Mouse (Mus musculus) Patski (cell line): ENCODE measurements at regions not wholly inside any gene's neighbourhood (a gene's known extent, or its start where the extent isn't known, plus 50 kb on each side); places are given as distances from the start of the nearest gene placed in this dataset.
A peak's percentile ranks its signal among the peaks of the same experiment; 100 is the strongest.

Experiments
- ATAC-seq: fragments of 100-300 bp; one replicate; pipeline ENCODE4 v1.8.0; 2021
- CTCF ChIA-PET: fragments of 350-600 bp; sonication (Branson Sonifier 250); formaldehyde crosslinking; loops from one replicate; lab custom pipeline; 2022; ENCODE audit warnings: inconsistent platforms; lab: Charles Lee
- POLR2A ChIA-PET: fragments of 350-600 bp; sonication (Branson Sonifier 250); formaldehyde crosslinking; loops from one replicate; lab custom pipeline; 2022; ENCODE audit warnings: antibody characterized with exemption, inconsistent platforms; lab: Charles Lee
- DNase-seq: peaks from one replicate; pipeline ENCODE4 v3.0.0-alpha.2; 2011; ENCODE audit warnings: low read depth, low spot score
- H3K27me3 ChIP-seq: fragments of 371-371 bp; one replicate; pipeline ENCODE4 v1.5.1; 2021
- CTCF ChIP-seq: fragments of 100-300 bp; IDR thresholded peaks from one replicate; pipeline ENCODE4 v1.5.1; 2021
- in situ Hi-C: fragments of 300-500 bp; cut with MboI; formaldehyde crosslinking; loops from 3 replicates; pipeline ENCODE4 v1.11.1; 2018; ENCODE audit warnings: low pct_unique_long_range_greater_than_20kb, mixed read lengths

DNA sequence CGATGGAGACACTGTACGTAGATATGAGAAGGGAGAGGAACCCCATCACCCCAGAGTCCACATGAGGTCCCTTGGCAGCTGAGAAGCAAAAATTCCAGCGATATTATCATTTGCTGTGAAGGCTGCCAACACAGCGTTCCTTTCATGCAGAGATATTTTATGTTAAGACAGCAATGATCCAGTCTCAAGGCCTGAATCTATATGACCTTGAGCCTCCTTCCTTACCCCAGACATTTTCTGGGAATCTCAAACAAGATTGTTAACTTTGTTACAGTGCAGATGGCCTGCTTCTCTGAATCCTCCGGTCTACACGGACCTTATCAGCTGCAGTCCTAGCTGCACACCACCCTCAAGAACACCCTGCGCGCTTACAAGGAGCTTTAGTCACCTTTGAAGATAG, 106.1 kb downstream of the Edn3 start:
- ChIA-PET CTCF (no interaction called here), POLR2A (no interaction called here)
- no peak for DNase-seq
- TF ChIP-seq CTCF = no peak
- no peak for ATAC-seq
- H3K27me3 ChIP-seq = no peaks in the 10 kb centered on the region
- in situ Hi-C loops = no loop called here

DNA sequence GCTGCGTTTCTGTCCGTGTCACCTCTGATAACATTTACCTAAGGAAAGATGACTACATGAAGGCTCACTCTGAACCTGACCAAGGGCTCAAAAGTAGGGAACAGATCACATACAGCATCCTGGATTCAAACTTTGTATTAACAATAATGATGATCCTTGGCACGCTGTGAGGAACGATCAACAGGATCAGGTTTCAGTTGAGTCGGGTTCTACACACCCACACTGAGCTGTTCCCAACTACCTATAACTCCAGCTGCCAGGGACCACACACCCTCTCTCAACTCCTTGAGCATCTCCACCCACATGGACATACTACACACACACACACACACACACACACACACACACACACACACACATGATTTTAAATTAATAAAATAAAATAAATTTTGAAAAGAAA, 107.0 kb downstream of the Edn3 start:
- in situ Hi-C loops = no loop called here
- ChIA-PET CTCF (no interaction called here), POLR2A (no interaction called here)
- no peak for TF ChIP-seq CTCF
- H3K27me3 ChIP-seq = no peaks in the 10 kb centered on the region
- DNase-seq = no peak
- ATAC-seq = no peak

DNA sequence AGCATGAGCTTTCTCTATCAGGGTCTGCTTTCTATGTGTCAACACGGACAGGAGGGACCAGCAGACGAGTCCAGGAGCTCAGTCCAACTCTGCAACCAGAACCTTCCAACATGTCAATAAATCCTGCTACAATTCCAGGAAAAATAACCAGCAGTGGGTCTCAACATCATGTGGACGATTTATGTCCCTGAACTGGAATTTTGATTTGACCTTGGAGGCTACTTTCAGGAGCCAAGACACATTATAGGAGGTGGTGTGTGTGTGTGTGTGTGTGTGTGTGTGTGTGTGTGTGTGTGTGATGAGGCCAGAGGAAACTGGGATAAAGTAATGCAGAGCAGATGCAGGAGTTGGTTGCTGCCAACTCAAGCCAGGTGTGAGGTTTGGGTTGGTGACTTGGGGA, 107.8 kb downstream of the Edn3 start:
- ChIA-PET POLR2A (no interaction called here), CTCF (no interaction called here)
- no peak for ATAC-seq
- no peak for DNase-seq
- no peak for TF ChIP-seq CTCF
- H3K27me3 ChIP-seq = no peaks in the 10 kb centered on the region
- in situ Hi-C loops = no loop called here

DNA sequence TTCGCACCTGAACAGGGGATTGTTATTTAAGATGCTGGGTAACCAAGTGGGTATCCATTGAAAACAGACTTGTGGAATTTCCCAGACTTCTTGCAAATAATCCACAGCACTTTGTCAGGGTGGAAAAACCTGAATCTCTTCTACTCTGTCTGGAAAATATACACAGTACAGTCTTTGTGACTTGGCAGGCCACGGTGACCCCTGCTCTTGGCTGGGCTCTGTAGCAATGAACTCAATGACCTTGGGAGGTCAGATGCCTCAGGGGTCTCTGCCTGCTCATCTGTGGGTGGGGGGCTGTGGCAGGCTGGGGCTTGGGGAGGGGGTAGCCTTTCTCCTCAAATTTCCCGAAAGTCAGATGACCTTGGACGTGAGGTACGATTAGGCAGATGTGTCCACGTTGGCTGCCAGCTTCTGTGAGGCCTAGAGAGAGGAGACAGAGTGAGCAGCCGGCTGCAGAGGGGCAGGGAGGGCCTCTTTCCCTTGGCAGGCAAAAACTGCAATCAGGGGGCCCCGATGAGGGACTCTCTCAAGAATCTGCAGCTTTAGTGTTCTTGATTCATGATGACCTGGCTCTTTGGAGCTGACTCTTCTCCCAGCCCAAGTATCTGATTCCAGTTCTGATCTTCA, 108.4 kb downstream of the Edn3 start:
- DNase-seq (no peak), ATAC-seq (no peak)
- in situ Hi-C loops = no loop called here
- ChIA-PET POLR2A (interaction anchor here (0.6 kb wide), 1 partner anchor 428 kb away, joined by 3 read pairs; no protein-coding TSS in a partner anchor), CTCF (no interaction called here)
- no peak for TF ChIP-seq CTCF
- no peaks in the 10 kb centered on the region for H3K27me3 ChIP-seq

- ChIA-PET CTCF (interaction anchor here (2.2 kb wide), 1 partner anchor 12 kb away, joined by 4 read pairs; no protein-coding TSS in a partner anchor), POLR2A (no interaction called here)
- TF ChIP-seq CTCF = peak; percentile 41
- H3K27me3 ChIP-seq = no peaks in the 10 kb centered on the region
- no peak for ATAC-seq
- no peak for DNase-seq
- in situ Hi-C loops = no loop called here
These were observed 109.9 kb downstream of the Edn3 start for GRCm38 (mm10) chr2:174870284-174870683.

- ChIA-PET CTCF (interaction anchor here (2.2 kb wide), 1 partner anchor 13 kb away, joined by 4 read pairs; no protein-coding TSS in a partner anchor), POLR2A (no interaction called here)
- ATAC-seq (no peak), DNase-seq (no peak)
- TF ChIP-seq CTCF = no peak
- no peaks in the 10 kb centered on the region for H3K27me3 ChIP-seq
- in situ Hi-C loops = no loop called here
These were observed 110.8 kb downstream of the Edn3 start for GRCm38 (mm10) chr2:174871225-174871624.

DNA sequence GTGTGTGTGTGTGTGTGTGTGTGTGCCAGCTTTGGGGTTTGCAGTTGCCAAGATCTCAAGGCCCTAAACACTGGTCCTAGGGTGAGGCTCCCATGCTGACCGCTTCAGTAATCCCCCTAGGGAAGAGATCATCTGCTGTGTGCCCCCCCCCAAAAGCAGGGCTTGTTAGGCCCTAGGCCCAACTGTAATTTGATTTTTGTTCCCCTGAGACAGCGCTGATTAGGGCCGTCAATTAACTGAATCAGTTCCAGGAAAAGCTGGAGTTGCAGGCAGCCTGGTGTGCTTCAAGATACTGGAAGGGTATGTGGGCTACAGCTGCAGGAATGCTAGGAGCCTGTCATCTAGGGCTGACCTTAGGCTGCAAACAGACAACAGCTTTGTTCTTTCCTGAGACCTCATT, 111.4 kb downstream of the Edn3 start:
- in situ Hi-C loops = no loop called here
- H3K27me3 ChIP-seq = no peaks in the 10 kb centered on the region
- ChIA-PET CTCF (no interaction called here), POLR2A (no interaction called here)
- no peak for TF ChIP-seq CTCF
- DNase-seq = no peak
- ATAC-seq = no peak

DNA sequence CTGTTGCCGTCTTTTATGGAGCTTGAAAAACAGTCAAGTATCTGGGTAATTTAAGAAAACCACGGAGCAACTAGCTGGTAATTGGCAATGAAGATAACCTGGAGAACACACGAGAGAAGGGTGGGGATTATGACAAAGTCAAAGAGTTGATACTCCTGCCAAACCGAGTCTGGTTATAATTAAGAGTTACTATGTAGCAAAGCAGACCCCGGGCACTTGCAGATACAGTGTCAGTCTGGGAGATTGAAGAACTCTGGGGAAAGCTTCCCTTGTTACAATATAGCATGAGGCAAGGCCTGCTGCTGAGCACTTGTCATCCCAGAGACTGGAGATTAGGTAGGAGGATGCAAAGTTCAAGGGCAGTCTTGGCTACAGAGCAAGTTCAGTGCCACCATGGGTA, 116.5 kb downstream of the Edn3 start:
- ATAC-seq = no peak
- in situ Hi-C loops = loop anchor here (25.0 kb wide), 2 partner anchors 1315 to 1690 kb away; no protein-coding TSS in a partner anchor
- TF ChIP-seq CTCF = no peak
- ChIA-PET CTCF (no interaction called here), POLR2A (no interaction called here)
- peaks cover under 1% of the 10 kb centered on the region for H3K27me3 ChIP-seq
- no peak for DNase-seq

DNA sequence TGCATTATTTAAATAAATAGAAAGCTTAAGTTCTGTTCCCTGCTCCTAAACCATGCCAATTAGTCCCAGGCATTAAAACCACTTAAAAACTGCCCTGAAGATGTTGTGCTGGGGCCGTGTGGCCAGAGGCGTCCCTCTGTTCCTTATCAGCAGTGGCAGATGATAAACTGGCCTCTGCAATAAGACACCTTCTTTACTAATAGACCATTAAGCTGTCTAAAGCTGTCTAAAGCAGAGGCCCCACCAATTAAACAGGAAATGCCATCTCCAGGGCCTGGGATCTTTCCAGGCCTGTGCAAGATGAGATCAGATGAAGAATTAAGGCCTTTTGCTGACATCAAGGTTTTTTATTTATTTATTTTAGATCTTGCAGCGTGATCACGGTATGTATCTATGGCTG, 118.6 kb downstream of the Edn3 start:
- in situ Hi-C loops = loop anchor here (25.0 kb wide), 2 partner anchors 1317 to 1692 kb away; no protein-coding TSS in a partner anchor
- H3K27me3 ChIP-seq = peaks cover 11% of the 10 kb centered on the region
- no peak for ATAC-seq
- DNase-seq = no peak
- ChIA-PET POLR2A (no interaction called here), CTCF (interaction anchor here (1.5 kb wide), 1 partner anchor 18 kb away, joined by 3 read pairs; no protein-coding TSS in a partner anchor)
- no peak for TF ChIP-seq CTCF

GRCm38 (mm10) chr2:174880659-174881058, 120.2 kb downstream of the Edn3 start:
- peaks cover 17% of the 10 kb centered on the region for H3K27me3 ChIP-seq
- ChIA-PET POLR2A (no interaction called here), CTCF (no interaction called here)
- DNase-seq (no peak), ATAC-seq (no peak)
- in situ Hi-C loops = loop anchor here (25.0 kb wide), 2 partner anchors 1318 to 1693 kb away; no protein-coding TSS in a partner anchor
- no peak for TF ChIP-seq CTCF
